Mouse (Mus musculus) embryo, embryonic 10.5 days (tissue): Measurements from ENCODE around the gene Lamtor4.

Experiments used
- DNase-seq: peaks from one replicate; pipeline ENCODE4 v3.0.0-alpha.2; 2015; ENCODE audit warnings: low spot score

The Lamtor4 gene

DNA sequence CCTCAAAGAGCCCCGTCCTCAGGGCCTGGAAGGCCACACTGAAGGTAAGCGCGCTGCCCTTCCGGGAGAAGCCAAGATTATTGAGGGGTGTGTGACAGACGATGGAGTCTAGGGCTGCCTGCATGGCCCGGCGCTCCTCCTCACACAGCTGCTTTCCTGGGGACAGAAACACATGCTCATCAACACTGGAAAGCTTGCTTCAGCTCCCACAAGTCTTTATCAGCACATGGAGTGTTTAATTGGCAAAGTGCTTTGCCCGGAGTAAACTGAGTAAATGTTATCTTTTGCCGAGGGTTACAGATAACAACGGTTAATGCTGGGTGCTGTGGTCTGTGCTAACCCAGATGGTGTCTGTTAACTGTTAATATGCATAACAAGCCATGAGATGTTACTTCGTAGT, 5.6 kb downstream of the Lamtor4 start:
- DNase-seq, result no peak

DNA sequence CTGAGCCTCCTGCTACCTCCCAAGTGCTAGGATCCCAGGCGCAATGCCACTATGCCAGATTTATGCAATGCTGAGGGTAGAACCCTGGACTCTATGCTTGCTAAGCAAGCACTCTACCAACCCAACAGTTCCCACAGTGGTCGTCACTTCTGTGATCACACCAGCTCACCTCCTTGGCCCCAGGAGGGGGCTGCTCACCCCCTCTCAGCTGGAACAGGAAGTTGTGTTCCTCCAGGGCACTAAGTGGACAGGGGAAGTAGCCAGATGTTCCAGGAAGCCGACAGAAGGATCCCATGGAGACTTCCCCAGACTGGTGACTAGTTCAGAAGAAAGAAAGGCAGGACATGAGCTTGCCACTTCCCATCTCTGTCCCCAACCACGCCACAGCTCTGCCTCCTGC, 6.7 kb downstream of the Lamtor4 start:
- DNase-seq, result no peak

DNA sequence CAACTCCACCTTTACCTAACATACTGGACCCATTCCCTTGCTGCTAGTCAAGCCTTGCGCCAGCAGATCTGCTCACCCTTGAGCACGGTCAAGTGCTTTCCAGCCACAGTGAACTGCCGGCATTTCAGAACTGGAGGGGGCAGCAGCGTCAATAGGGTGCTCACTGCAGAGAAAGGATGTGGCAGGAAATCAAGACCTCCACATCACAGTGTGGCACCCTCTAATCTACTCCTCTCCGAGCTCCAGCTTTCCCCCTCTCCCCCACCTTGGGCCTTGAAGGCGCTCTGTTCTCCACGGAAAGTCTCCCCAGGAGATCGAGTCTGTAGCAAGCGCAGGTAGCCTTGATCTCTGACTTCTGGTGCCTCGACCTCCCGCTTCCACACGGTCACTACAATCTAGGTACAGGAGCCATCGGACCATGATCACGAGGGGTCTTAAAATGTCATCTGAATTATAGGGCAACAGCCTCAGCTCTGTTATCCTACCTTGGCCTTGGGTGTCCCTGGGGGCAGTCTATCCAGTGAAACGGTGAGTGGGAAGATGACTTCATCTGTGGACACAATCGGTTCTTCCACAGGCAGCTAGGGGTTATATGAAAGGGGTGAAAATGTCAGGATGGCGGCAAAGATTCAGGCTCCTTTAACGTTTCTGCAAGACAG, 7.4 kb downstream of the Lamtor4 start:
- no peak for DNase-seq

DNA sequence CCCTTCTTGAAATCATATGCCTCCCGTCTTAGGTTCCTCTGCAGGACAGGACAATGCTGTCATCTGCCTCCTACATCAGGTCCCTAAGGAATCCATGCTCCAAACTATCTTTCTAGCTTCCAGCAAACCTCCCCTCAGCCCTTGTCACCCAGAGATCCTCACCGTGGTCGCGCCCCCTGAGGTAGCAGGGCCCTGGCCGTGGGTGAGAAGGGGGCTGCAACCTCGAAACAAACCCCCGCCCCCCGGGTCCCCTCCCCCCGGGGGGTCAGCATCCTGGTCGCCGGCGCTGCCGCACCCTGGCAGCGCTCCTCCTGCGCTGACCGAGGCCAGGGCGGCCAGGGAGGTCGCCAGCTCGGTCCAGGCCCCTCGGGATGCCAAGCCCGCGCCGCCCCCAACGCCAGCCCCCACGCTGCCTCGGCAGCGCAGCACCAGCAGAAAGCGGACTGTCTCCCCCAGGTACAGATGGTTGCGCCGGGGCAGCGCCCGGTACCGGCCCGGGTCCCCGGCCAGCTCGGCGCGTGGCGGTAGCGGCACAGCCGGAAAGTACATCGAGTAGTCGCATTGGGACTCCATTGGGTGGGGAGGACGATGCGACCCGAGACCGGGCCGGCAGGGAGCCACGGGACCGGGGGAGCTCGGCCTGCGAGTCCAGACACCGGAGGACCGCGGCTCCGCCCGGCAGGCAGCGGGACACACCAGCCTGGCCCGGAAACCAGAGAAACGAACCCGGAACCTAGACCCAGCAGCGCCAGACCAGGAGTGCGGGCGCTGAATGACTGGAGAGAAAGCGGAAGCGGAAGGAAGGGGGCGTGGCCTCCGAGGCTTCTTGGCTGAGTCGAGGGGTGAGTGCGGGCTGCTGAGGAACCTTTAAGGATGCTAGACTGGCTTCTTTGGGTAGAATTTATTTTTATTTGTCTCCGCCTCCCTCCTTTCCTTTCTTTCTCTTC, 8.3 kb downstream of the Lamtor4 start, which contains the start of gene BC037034:
TSS of gene BC037034 (minus strand) at position 774 of the 947 bp plus-strand sequence.
- peak; percentile 97 for DNase-seq

DNA sequence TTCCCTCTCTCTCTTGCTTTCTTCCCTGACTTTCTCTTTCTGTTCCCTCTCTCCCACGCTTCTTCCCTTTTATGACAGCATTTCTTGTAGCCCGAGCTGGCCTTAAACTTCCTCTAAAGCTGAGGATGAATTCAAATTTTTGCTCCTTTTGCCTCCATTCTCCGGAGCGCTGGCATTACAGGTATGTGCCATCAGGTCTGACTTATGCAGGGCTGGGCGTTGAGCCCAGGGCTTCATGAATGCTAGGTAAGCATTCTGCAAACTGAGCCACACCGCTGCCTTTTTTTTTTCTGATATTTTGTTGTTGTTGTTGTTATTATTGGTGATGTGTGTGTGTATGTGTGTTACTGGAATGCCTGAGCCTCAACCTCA, 8.9 kb downstream of the Lamtor4 start:
- DNase-seq, result no peak

DNA sequence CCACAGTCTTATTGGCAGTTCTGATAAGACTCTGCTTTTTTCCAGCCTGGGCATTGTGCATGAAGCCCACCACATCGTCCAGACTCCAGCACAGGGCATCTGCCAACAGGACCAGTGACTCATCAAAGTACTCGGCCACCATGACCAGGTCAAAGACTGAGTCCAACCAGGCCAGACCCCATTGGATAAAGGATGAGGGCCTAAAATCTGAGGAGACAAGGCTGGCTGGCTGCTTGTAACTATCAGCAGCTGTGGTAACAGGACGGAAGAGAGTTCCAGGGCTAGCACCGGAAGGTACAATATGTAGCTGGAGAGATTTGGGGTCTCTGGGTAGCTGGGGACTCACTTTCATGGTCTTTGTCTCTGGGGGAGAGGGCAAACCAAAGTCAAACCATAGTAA, 10.4 kb downstream of the Lamtor4 start:
- no peak for DNase-seq

DNA sequence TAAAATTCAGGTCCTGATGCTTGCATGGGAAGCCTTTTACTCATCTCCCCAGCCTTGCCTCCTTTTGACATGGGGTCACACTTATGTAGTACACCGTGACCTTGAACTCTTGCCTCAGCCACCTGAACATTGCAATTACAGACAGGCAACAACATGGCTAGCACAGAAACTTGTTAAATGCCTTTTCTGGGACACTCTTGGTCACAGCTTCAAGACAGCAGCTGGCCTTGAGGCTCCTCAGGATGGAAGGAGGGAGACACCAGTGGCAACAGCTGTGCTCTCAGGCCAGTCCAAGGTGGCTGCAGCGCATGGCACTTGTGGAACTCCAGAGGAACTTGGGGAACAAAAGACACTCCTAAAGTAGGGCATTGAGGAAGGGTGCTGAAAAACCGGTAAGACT, 11.8 kb downstream of the Lamtor4 start:
- no peak for DNase-seq

DNA sequence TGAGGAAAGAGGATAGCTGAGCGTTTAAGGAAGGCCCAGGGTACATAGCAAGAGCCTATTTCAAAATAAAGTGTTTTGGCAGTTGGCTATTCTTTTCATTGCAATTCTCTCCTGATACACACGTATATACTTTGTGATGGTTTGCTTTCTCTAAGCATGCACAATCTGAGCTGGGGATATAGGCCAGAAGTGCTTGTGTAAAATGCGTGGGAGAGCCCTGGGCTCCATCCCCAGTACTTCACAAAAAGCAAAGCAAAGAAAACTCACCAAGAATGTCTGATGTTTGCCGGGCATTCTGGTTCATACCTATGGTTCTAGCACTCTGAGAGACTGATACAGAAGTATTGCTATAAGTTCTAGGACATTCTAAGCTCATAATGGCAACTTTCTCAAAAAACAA, 13.7 kb downstream of the Lamtor4 start:
- DNase-seq, result no peak

DNA sequence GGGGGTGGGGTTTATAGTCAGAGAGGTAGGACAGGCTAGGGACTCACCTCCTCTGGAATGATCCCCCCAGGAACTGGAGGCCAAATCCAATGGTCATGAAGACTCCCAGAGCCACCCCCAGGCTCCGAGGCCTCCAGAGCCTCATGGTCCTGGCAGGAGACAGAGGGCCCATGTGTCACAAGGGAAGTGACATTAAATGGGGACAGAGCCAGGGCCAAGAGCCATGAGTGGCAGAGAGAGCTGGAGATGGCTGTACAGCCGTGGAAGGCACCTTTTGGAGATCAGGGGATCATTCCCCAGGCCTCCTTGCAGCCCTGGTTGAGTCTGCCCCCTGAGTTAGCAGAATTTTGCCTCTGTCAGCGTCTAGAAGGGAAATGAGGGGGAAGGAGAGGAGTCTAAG, 15.9 kb downstream of the Lamtor4 start:
- no peak for DNase-seq

DNA sequence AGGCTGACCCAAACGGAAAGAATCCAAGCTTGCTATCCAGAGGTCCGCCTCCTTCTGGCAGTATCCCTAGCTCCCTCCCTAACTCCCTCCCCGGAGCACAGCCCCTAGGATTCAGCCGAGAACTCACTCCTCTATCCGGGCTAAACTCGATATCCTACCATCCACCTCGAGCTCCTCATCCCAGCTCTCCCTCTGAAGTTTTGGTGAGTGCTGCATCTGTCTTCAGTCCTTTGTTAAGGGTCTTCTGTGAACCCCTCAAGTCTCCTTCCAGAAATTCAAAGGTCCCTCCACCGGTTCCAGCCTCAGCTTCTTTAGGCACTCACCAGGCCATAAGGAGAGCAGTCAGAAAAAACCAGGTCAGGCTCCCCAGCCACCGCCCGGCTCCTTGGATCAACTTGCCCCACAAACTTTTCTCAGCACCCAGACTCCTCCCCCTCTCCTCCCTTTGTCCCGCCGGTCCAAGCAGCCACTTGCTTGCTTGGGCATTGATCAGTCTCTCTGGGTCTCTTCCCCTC, 17.2 kb downstream of the Lamtor4 start, which contains the start of gene Gal3st4:
TSS of gene Gal3st4 (minus strand) at position 432 of the 515 bp plus-strand sequence.
- peak; percentile 77 for DNase-seq

DNA sequence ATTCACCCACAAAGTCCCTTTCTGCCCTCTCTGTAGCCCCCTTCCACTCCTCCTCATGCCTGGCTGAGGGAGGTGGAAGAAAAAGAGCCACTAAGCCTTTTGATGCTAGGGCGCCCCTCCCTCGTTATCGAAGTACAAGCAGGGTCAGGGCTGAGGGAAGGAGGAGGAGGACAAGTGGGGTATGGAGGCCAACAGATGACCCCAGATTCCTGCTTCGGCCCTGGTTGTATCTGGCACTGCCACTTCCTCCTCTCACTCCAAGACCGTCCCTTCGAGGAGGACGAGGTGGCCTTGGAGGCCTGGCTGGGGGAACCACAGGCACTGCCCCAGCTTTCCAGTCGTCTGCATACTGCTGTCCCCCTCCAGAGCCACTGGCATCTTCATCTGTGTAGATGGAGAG, 18.9 kb downstream of the Lamtor4 start:
- DNase-seq, result no peak

DNA sequence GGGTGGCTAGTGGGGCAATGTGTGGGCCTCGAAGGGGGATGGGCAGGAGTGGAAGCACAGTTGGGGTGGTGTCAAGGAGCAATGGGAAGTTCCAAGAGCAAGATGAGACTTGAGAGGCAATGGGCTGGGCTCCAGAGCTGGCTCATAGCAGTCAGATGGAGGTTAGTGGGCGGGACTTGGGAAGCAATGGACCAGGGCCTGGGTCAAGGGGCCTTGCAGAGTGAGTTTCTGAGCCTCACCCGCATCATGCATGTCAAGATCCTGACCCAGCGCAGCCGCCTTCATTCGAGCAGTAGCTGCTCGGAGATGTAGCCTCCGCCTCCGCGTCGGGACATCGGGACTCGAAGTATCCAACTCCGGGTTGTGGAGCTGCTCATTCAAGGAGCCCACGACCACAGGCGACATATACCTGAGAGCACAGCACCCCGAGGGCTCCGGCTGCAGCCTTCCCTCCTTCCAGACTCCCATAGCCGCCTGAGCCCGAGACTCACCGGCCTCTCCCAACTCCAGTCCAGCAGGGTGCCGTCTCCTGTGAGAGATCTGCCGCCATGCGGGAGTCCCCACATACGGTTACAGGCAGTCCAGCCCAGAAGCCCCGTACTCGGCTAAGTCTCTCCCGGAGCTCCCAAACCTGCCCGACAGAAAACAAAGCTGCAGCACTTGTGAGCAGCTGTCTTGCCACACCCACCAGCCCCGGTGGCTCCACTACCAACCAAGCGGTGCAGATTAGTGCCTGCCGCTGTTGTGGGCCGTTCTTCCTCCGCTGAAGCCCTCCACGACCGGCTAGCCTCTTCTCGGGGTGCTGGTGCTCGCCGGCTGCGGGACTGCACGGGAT, 20.2 kb downstream of the Lamtor4 start:
- DNase-seq, result peak; percentile 80

DNA sequence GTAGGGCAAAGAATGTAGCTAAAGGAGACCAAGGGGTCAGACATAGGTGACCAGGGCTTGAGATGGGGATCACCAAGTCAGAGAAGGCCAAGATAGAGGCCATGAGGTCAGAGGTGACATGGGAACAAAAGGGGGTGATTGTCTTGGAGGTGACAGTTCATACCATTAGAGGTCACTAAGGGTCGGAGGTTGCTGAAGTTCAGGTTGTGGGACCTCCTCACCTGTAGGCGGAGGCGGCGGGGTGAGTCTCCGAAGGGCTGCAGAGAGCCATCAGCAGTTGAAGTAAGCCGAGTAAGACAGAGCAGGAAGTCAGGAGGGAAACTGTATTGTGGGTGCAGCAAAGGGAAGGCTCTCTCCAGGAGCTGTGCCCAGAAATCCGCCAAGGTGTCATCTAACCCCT, 22.7 kb downstream of the Lamtor4 start:
- no peak for DNase-seq

DNA sequence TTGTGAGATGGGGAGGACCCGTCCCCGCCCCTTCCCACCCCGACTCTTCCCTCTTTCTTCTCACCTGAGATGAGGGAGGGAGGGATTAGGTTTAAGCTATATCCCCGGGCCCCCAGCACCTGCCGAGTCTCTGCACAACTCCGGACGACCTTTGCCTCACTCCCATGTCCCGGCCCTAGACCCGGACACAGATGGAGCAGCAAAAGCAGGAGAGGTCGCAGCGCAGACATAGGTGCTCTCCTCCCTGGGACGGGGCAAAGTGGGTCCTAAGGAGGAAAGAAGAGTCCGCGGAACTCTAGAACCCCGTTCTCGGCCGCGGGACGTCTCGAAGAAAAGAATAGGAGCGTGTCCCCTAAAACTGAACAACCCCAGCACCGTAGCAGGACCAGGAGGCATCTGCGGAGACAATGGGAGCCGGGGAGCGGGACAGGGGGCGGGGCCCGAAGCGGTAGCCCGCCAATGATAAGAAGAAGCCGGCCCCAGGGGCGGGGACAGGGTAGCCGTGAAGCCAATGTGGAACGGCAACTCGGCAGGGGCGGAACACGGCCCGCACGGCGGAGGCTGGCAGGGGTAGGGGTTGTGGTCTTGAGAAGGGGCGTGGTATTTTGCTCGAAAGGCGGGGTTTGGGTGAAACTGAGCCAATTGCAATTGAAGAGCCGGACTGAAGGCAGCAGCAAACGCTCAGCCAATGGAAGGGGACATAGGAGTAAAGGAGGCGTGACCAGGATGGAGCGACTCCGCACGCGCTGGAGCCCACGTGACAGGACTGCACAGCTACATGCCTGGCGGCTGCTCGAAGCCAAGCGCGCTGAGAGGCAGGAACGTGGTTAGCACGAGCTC, 24.5 kb downstream of the Lamtor4 start, which contains the start of the genes Gm43720, Gpc2 and Stag3:
TSS of gene Gm43720 (minus strand) at position 374 of the 840 bp plus-strand sequence.
TSS of gene Gpc2 (minus strand) at position 421 of the 840 bp plus-strand sequence.
TSS of gene Stag3 (plus strand) at position 656 of the 840 bp plus-strand sequence.
- peak; percentile 99 for DNase-seq

DNA sequence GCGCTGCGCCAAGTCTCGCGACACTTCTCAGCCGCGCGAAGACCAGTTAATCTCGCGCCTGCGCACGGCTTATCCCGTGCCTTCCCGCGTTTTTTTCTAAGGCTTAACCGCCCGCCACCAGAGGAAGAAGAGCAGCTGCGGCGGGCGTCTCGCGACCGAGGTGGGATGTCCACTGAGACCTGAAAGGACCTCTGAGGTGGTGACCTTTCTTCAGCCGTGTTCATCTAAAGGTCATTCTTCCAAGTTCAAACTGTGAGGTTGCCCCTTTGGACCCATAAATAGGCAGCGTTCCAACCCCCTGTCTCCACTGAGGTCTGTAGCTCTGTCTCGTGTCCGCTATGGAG, 25.1 kb downstream of the Lamtor4 start:
- DNase-seq, result no peak

DNA sequence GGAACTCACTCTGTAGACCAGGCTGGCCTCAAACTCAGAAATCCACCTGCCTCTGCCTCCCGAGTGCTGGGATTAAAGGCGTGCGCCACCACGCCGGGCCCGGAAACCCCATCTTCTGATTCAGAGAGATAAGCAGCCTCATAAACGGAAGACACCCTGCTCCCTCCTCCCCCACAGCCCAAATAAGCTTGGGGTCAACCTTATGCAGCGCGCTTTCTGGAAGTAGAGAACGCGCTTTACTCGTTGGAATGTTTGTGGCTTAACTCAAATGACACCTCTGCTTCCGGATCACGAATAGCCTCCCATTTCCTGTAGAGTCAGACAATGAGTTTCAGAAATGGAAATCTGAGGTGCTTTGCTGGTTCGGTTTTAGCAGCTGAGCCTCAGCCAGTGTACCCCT, 25.5 kb downstream of the Lamtor4 start:
- DNase-seq, result no peak

DNA sequence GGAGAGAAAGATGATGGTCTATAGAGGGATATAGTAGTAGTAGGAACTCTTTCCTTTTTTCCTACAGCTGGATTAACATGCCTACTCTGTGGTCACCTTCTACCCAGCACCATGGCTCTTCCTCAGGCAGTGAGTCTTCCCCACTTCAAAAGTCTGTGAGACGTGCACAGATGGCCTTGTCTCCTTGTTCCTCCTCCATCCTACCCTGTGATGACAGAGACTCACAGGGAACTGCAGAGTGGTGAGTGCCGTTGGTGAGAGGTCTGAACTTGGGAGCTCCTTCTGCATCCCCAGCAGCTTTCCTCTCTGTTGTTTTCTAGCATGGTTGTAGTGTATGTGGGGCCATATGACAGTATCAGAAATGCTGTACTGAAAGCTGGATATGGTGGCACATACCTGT, 26.5 kb downstream of the Lamtor4 start:
- DNase-seq, result no peak

DNA sequence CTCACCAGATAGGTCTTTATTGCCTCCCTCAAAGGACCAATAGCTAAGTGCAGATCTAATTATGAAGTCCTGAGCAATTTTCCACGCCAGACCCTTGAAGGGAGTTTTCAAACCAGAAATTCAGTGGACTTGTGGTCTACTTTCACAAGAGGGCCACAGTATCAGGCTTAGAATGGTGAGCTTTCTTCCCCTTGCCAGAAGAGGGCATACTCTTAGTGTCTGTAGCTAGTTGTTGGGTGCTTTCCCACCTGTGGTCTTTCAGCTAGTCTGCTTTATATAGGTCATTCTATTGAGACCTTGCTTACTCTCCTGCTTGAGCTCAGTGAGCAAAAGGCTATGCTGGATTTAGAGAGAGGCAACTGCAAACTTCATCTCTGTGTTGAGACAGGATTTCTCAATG, 28.3 kb downstream of the Lamtor4 start:
- no peak for DNase-seq

DNA sequence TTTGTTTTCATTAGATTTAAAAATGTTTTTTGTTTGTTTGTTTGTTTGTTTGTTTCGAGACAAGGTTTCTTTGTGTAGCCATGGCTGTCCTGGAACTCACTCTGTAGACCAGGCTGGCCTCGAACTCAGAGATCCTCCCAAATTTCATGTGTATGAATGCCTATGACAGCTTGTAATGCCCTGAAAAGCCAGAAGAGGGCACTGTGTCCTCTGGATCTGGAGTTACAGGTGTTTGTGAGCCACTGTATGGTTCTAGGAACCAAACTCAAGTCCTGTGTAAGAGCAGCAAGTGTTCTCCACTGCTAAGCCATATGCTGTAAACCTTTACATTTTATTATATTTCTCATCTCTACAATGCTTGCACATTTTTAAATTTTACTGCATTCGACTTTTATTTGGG, 32.6 kb downstream of the Lamtor4 start:
- no peak for DNase-seq

DNA sequence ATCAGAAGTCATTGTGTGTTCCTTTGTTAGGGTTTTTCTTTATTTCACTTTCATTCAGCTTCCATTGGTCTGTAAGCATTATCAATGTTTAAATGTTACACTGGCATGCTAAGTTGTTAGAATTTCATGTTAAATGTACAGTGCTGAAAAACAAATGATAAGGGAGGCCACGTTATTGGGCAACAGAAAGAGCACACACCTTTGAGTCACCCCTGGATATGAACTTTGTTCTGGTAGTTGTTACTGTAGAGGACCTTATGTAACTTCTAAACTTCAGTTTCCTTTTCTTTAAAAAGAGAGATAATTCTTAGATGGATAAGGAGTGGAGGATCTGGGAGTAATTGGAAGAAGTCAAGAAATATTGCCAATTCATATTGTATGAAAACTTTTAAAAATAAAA, 36.4 kb downstream of the Lamtor4 start:
- DNase-seq, result no peak

DNA sequence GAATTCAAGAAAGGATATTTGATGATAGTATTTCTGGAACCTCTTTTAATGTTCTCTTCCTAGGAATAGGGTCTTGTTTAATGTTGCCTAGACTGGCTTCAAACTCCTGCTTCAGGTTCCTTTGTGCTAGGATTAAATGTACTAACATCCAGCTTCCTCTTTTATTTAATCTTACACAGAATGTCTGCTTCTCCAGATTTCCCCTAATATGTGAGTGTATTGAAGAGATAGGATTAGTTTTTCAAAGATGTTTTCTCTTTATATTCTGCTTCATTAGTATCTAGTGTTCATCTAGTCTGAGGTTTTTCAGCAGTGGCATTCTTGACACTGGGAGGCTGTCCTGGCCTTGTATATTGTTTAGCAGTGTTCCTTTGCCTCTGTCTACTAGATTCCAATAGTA, 38.9 kb downstream of the Lamtor4 start:
- DNase-seq, result no peak
